Comparison of ENCODE assay signal across 31 mouse cellular contexts in the genomic region with DNA sequence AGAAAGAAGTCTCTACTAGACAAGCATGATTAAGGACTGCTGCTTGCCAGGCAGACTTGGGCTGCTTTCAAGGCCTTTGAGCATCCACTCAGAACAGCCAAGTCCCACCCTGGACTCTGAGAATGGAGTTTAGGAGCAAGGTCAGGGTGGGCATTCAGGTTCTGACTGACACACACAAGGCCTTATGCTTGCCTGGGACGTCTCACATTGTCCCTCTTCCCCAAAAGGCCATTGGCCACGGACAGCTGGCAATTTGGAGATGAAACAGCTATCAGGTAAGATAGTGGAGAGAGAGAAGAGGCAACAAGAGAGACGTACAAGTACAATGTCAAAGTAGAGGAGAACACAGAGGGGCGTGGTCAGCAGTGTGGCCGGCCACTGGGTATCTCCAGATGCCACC. TPM values are rescaled to one million over a fixed set of nuclear protein-coding genes. Genes with fewer than 3 reads are reported as not detected.
DNase-seq lines count a peak whose midpoint lies in the region; ATAC-seq lines count a peak whose summit lies in the region.
"Had no signal": no experiment of that assay in that cellular context is flagged by ENCODE, and none has a peak within 500 bp of the region (broad histone marks: within the 10 kb centered on the region; RNA-seq: fewer than 3 reads in every experiment).

No protein-coding gene starts in this region.

- no peak overlapping the region for H3K4me2 ChIP-seq in midbrain, embryonic 11.5 days
- H3K4me2 ChIP-seq in midbrain, embryonic 13.5 days (replicated peaks) = no peak overlapping the region
- H3K4me2 ChIP-seq: embryonic facial prominence, embryonic 13.5 days; forebrain, embryonic 13.5 days; heart, embryonic 13.5 days; hindbrain, embryonic 14.5 days had no signal

- H3K36me3 ChIP-seq in midbrain, embryonic 11.5 days (ENCODE audit: control insufficient read depth, insufficient read depth, low read length) = no peaks in the 10 kb centered on the region
- no peaks in the 10 kb centered on the region for H3K36me3 ChIP-seq in midbrain, embryonic 13.5 days
- H3K36me3 ChIP-seq: embryonic facial prominence, embryonic 10.5 days; embryonic facial prominence, embryonic 13.5 days; G1E; heart, embryonic 10.5 days; heart, embryonic 13.5 days had no signal

- no peaks in the 10 kb centered on the region for H3K9me3 ChIP-seq in midbrain, embryonic 11.5 days (ENCODE audit: control insufficient read depth, low read length)
- H3K9me3 ChIP-seq in midbrain, embryonic 13.5 days = no peaks in the 10 kb centered on the region
- H3K9me3 ChIP-seq: embryonic facial prominence, embryonic 10.5 days; embryonic facial prominence, embryonic 13.5 days; forebrain, embryonic 13.5 days; G1E; heart, embryonic 10.5 days; heart, embryonic 13.5 days had no signal

- 86% methylated on average over 5 of the region's 5 CpGs for WGBS in midbrain, embryonic 11.5 days
- 84% methylated on average over 5 of the region's 5 CpGs for WGBS in midbrain, embryonic 13.5 days

- H3K9ac ChIP-seq in midbrain, embryonic 11.5 days (ENCODE audit: low read length) = no peak overlapping the region
- no peak overlapping the region for H3K9ac ChIP-seq in midbrain, embryonic 13.5 days (replicated peaks)
- H3K9ac ChIP-seq: embryonic facial prominence, embryonic 13.5 days; forebrain, embryonic 13.5 days; forebrain, postnatal 0 days; heart, embryonic 13.5 days; hindbrain, embryonic 14.5 days had no signal

- H3K4me1 ChIP-seq in midbrain, embryonic 11.5 days (ENCODE audit: control insufficient read depth, insufficient read depth, low read length) = peaks cover 2% of the 10 kb centered on the region; the same call in 1 of the 2 replicates
- peaks cover 5% of the 10 kb centered on the region for H3K4me1 ChIP-seq in midbrain, embryonic 13.5 days (replicated peaks)
- H3K4me1 ChIP-seq: forebrain, embryonic 13.5 days had no signal

- peak; percentile 77 for DNase-seq in heart, adult 11 months
- no peak for DNase-seq in heart, adult 9 months (ENCODE audit: low spot score in 2 of 2)
- peak; percentile 76 for DNase-seq in midbrain, embryonic 11.5 days (ENCODE audit: low spot score, missing footprints)
- DNase-seq in urinary bladder, adult 2 months (ENCODE audit: low spot score) = peak; percentile 11
- no peak for DNase-seq in urinary bladder, adult 18-20 months (ENCODE audit: low spot score in 2 of 2)
- no peak for DNase-seq in embryo, embryonic 10.5 days (ENCODE audit: low spot score)
- DNase-seq: adrenal gland, adult 2 months; adrenal gland, postnatal 14 days; B cell, adult 2 months; cerebellum, adult 11 months; cerebellum, adult 2 months; cerebellum, adult 9-11 months; cerebellum, postnatal 25 days; embryo, embryonic 11 days; forebrain, postnatal 0 days; gastrocnemius, adult 2 months; gastrocnemius, postnatal 14 days; heart, adult 18-20 months; heart, postnatal 14 days; heart, postnatal 4 days had no signal

- H3K4me3 ChIP-seq in midbrain, embryonic 11.5 days (ENCODE audit: low read depth, low read length) = no peak overlapping the region
- H3K4me3 ChIP-seq in midbrain, embryonic 13.5 days (replicated peaks) = no peak overlapping the region
- H3K4me3 ChIP-seq: embryonic facial prominence, embryonic 10.5 days; embryonic facial prominence, embryonic 13.5 days; erythroblast, embryonic 14.5 days; forebrain, embryonic 13.5 days; gastrocnemius, adult 2 months; heart, embryonic 10.5 days; heart, embryonic 13.5 days had no signal

- no peaks in the 10 kb centered on the region for H3K27me3 ChIP-seq in midbrain, embryonic 11.5 days (ENCODE audit: control insufficient read depth, insufficient read depth, low read length)
- H3K27me3 ChIP-seq in midbrain, embryonic 13.5 days = no peaks in the 10 kb centered on the region
- H3K27me3 ChIP-seq: CH12.LX; embryonic facial prominence, embryonic 13.5 days; forebrain, embryonic 13.5 days had no signal

- no peak overlapping the region for H3K27ac ChIP-seq in midbrain, embryonic 11.5 days (ENCODE audit: low read depth, low read length)
- no peak overlapping the region for H3K27ac ChIP-seq in midbrain, embryonic 13.5 days
- H3K27ac ChIP-seq: embryonic facial prominence, embryonic 10.5 days; embryonic facial prominence, embryonic 13.5 days; forebrain, embryonic 13.5 days; gastrocnemius, adult 2 months; heart, embryonic 10.5 days; heart, embryonic 13.5 days; hindbrain, embryonic 14.5 days; hindbrain, postnatal 0 days had no signal

- no peak for ATAC-seq in midbrain, embryonic 11.5 days (ENCODE audit: low FRiP score)
- no peak for ATAC-seq in midbrain, embryonic 13.5 days
- ATAC-seq: forebrain, embryonic 13.5 days; forebrain, postnatal 0 days; hindbrain, postnatal 0 days had no signal

RNA-seq across cellular contexts. Expression of a gene that starts 7.4 kb away (rescaled TPM):
- 2.7 and 3.1 TPM in 2 replicates for polyA plus RNA-seq in midbrain, embryonic 11.5 days (2014; fragmentation: Nextera tagmentation; extraction: Ambion mirVana)
- polyA plus RNA-seq in midbrain, embryonic 13.5 days (2015; fragmentation: Nextera tagmentation; extraction: Ambion mirVana) = 3.9 and 5.5 TPM in 2 replicates
- polyA plus RNA-seq in urinary bladder, adult 2 months (2012; rRNA removed) = 20.0 and 21.4 TPM in 2 replicates
- polyA plus RNA-seq: erythroblast, embryonic 14.5 days had no signal

Comparison
In these comparisons a context has a peak if more than half of its experiments do, and no peak if none do; other contexts are left out.
1. DNase-seq: peak in heart, adult 11 months (single experiment), midbrain, embryonic 11.5 days (single experiment) and urinary bladder, adult 2 months (single experiment); none in heart, adult 9 months (0 of 2), urinary bladder, adult 18-20 months (0 of 2) and embryo, embryonic 10.5 days (single experiment).